Mouse (Mus musculus) c-Kit-positive CD71-positive TER-119-positive erythroid progenitor cells, embryonic 14.5 days (primary cell): Measurements from ENCODE around the gene Slc35c1.
"Not testable (repeated sequence)": the region's sequence is repeated elsewhere in the genome, so short reads cannot be mapped to it uniquely, and the experiment has no call there.

Experiments
- DNase-seq: peaks from one replicate; pipeline ENCODE4 v3.0.0-alpha.2; 2013; ENCODE audit warnings: low spot score

The Slc35c1 gene

DNA sequence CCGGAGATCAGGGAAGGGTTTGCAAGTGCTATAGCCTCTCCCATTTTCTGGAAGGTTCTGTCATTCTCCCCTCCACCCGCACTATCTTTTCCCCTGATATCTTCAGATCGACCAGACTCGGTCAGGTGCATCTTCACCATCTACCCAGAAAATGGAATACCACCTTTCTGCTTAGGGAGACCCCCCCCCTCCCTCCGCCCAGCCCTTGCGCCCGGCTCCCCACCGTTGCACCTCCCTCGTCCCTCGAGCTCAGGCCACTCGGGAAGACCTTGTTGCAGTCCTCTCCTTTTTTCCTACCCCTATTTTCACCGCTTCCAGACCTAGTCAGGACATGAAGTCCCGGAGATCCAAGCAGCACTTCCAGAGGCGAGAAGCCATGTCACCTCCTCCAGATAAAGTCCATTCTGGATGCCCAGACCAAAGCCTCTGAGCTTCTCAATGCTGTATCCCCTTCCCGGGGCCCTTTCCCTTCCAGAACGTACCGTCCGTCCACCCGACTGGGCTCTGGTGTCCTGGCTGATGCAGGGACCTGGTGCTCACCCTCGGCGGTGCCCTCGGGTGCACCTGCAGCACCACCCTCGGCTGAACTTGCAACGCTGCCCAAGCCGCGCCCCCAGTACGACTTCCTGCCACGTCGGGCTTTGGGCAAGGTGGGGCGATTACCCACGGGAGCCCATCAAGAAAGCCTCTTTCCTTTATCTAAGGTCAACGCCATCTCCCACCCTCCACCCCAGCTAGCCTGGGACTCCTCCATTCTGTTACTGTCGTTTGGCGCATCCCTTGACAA, at the start of gene Slc35c1:
Slc35c1 (minus strand) TSS at position 618 of the 787 bp plus-strand sequence.
- no peak for DNase-seq

DNA sequence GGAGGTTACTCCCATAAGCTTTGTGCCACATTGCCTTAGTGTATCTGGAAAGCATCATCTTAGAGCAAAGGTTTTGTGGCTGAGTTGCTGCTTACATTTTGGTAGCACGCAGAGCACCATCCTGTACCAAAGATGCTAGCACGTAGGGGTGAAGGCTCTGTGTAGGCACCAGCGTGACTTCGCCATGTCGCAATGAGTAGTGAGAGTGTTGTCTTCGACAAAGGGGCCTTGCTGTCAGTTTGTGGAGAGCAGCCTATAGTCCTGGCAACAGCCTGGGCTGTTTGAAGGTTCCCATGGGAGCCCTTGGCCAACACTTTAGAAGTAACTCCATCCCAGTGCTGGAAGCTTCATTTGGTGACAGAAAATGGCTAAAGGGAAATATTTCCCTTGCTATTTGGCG, 45.0 kb upstream of the Slc35c1 start:
- no peak for DNase-seq

DNA sequence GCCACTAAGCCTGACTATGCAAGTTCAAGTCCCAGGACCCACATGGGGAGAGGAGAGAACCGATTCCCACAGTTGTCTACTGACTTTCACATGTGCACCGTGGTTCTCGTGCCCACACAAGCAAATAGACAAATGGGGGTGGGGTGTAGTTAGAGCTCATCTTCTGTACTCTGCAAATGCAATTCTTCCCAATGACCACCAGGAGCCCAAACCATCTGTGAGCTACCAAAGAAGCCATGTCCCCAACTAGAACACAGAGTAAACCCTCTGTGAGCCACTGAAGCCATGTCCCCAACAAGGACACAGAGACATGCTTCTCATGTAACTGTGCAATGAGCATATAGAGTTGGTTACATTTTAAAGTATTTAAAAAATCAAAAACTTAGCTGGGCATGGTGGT, 43.1 kb upstream of the Slc35c1 start:
- no peak for DNase-seq

DNA sequence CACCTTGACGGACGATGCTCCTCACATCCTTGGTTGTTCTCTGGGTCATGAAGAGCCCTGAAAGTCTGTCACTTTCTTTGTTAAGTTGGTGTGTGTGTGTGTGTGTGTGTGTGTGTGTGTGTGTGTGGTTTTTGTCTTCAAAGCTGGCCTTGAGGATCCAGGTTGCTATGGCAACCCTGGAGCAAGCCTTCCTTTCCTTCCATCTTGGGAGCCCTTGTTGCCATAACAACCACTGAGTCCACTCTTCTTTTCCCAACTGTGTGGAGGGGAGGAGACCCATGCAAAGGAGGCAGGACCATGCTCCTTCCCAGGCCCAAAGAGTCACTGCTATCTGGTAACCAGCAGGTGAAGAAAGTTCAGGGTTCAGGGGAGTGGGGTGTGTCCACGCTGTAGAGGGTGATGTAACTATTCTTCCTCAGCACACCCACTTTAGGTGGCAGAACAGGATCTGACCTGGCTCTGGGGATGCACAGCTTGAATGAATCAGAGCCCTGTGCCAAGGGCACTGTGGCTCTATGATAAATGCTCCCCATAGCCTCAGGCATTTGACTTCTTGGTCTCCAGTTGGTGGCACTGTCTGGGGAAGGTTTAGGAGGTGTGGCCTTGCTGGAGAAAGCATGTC, 39.5 kb upstream of the Slc35c1 start:
- no peak for DNase-seq

DNA sequence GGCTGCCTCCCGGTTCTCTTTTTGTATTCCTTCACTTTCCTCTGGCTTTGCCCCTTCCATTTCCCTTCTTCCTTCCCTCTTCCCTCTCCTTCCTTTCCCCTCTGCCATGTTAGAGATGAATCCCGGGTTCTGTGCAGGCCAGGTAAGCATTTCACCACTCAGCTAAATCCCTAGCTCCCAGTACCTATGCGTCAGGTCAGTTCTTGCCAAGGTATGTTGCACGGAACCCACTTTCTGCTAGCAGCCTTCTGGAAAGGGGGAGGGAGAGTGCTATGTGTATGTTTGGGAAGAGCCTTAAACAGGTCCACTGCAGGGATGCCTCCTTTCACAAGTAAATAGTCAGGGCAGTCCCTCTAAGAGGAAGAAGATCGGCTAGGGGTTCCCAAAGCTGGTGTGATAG, 36.8 kb upstream of the Slc35c1 start:
- no peak for DNase-seq

DNA sequence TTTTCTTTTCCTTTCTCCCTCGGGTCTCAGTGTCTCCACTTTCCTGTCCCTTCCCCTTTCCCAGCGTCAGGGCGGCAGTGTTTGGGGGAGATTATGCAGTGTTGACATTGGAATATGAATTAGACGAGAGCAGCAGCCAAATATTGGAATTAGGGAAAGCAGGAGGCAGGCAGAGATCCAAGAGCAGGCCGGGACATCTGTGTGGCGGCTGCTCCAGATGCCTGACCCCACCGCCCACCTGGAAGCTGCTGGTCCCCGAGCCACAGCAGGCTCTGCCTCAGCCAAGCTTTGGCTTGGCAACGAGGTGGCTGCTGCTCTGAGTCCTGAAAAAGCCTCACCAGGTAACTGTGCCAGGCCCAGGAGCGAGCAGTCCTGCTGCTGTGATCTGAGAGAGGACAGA, 36.3 kb upstream of the Slc35c1 start:
- DNase-seq, result no peak

DNA sequence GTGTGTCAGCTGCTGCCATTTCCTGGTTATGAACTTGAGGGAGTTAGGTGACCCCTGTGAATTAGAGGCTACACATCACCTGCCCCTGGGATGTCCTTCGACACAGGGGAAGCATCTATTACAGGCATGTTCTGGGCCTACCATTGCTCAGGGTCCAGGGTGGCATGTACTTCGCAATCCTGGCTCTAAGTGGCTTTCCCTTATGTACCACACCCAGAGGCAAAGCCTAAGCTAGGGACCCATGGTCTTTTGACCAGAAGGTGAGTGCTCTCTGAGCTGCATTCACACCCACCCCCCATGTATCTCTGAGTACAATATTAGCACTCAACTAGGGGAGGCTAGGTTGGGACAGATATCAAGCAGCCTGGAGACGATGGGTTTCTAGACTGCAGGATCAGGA, 34.6 kb upstream of the Slc35c1 start:
- no peak for DNase-seq

DNA sequence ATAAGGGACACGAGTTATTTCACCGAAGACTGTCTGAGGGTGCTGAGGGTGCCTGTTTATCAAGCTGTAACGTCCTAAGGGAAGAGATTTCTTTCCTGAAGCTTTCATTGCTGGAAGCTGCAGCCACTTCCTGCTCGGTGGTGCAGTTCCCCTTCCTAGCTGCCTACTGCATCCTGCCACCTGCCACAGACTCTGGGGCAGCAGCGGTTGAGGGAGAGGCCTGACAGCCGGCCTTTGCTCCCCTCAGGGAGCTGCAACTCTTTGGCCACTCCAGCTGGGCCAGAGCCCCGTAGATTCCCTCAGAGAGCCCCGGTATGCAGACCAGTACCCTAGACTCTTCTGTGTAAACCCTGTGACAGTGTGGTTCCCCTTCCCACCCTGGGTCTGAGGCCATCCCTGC, 34.1 kb upstream of the Slc35c1 start:
- no peak for DNase-seq

DNA sequence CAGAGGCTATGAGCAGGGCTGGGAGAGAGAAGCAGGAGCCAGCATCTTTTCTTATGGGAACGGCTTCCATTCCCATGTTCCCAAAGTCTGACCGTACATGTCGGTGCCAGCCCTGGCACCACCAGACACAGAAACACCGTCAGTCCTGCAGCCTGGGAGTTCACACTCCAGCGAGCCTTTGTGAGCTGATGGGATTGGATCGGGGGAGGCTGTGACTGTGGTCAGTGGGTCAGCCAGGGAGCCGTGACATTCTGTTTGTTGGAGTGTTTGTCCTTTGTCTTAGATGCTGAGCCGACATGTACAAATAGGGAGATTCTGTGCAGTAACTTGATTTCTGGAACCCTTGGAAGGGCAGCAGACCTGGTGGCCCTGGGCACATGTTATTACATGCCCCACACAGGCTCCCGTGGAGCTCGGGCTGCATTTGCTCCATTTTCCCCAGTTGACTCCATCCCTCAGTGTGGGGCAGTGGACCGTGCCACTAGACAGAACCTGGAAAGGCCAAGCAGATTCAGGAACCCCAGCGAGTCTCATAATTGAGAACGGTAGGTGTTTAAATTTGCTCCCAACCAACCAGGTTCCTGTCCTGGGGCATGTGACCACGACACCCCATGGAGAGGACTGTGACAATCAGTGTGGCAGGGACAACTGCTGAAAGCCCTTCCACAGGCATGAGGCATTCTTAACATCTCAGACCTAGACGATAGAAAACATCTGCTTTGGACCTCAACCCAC, 33.5 kb upstream of the Slc35c1 start:
- no peak for DNase-seq

DNA sequence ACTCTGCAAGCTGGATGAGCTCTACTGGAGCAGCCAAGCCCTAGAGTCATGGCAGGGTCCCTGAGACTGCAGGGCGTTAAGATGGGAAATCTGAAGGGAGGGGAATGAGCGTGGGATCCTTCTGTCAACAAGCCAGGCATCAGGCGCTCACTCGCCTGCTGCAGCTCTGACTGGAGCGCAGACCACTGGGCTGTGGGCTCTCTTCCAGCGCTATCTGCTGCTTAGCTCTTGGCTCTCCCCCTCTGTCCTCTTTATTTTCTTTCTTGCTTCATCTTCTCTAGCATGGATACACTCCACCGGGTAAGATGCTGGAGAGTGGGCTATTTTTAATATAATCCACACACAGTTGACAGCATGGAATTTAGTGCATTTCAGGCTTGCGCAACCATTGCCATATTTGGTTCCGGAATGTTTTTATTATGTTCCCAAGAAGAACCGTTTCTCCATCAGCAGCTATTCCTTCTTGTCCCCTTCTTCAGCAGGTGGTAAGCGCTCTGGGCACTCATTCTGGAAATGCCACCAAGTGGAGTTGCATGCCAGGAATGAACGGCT, 31.7 kb upstream of the Slc35c1 start:
- no peak for DNase-seq

DNA sequence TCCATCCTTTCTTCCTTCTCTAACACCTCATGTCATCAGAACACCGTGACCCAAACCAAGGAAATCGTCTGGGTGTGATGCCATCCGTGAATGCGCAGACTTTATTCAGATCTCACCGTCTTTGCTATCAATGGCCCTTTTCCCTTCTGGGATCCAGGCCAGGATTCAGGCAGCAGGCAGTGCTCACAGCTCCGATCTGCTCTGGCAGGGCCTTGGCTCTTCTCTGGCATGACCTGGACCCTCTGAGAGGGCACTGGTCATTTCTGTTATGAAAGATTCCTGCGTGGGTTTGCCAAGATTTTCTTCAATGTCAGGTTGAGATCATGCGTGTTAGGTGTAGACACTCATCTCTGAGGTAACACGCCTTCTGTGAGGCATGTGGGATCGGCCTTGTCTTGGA, 30.2 kb upstream of the Slc35c1 start:
- no peak for DNase-seq

DNA sequence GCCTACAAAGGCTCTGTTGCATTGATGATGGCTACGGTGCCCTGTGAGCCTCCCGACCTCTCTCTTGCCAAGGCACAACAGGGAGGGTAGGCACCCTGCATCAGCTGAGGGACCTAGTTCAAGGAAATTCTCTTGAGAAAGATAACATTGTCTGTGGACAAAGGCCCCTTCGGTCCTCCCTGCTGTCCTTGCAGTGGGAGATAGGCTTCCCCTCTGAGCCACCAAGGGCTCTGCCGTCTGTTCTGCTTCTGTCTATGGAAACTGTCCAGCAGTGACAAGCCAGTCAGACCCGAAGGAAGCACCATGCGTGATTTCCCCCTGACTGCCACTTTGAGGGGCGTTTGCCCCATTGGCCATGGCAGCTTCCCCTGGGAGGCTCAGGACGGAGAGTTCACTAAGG, 27.5 kb upstream of the Slc35c1 start:
- no peak for DNase-seq

DNA sequence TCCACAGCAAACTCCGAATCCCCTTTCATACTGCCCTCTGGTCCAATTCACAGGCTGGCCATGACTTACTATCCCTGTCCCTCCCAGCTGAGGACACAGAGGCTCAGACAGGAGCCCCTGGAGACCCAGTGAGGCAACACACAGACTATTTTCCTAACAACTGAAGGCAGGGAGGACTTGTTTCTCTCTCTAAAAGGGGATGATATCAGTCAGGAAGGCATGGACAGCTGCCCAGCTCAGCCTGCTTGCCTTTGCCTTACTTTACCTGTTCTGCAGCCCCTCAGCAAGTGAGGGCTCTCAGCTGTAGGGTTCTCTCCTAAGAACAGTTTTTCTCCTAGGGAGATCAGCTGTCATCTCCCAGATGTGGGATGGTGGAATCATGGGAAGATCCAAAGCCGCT, 26.6 kb upstream of the Slc35c1 start:
- DNase-seq, result no peak

DNA sequence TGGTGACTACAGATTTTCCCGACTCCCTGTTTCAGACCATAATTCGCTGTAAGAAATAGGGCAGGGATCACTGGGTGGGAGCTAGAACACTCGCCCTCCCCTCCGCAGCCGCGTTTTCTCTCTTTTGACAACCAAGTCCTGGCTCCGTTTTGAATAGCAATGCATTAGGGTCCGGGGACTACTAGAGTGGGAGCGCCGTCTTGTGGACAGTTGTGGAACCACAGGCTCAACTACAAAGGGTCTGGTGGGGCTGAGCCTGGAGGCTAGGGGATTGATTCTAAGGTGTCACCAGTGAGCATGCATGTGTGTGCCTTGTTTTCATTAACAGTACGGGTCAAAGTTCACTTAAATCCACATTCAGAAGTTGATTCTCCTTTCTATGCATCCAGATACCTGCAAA, 26.1 kb upstream of the Slc35c1 start:
- DNase-seq, result peak; percentile 47

DNA sequence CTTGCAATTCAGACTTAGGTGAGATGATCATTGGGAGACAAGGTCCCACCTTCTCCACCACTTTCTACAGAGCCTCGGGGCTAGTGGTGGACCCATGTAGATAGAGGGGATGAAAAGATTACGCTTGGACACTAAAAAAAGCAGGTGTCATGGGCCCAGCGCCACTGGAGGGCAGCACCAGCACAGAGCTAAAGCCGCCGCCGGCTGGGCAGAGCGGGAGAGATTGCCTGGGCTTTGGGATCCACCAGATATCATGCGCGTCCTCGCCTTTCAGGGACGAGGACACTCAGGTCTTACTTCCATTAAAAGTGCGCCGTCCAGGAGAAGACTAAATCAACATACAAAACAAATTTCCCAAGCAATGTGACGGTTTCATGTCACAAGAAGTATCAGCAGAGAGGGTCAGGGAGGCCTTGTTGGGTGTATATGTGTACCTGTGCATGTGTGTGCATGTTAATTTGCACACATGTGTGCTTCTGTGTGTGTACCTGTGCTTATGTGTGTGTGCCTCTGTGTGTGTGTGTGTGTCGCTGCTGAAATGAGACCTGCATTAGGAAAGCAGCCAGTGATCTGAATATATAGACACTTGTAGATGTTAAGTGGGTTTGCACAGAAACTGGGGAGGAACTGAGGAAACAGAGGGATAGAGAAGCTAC, 25.4 kb upstream of the Slc35c1 start:
- DNase-seq, result peak; percentile 22

DNA sequence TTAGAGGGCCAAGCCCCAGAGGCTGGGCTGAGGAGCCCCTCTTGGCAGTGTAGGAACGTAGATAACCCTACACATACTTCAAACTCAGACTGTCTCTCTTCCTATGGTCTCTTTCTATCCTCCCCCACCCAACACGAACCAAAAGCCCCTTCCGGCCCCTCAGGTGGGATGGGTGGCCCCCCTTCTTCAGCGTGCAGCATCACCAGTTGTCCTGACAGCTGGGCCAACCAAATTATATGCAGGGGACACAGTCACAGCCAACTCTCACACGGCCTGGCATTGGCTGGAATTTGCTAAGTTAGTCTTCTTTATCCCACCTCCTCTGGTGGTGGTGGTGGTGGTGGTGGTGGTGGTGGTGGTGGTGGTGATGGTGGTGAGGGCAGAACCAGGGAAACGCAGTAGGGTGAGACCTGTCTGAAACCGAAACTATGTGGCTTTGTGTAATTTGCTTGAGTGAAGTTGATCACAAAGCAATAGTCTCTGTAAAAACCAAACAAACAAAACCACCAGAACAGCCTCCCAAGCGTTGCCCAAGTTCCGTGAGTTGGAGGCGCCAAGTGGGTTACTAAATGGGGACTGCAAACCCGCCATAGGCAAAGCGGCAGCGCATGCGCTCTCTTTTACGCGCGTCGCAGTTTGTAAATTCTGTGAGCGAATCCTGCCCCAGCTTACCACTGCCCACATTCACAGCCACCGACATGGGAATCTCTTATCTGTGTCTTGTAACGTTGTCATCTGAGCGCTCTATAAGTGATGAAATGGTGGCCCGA, 24.1 kb upstream of the Slc35c1 start:
- DNase-seq, result no peak

DNA sequence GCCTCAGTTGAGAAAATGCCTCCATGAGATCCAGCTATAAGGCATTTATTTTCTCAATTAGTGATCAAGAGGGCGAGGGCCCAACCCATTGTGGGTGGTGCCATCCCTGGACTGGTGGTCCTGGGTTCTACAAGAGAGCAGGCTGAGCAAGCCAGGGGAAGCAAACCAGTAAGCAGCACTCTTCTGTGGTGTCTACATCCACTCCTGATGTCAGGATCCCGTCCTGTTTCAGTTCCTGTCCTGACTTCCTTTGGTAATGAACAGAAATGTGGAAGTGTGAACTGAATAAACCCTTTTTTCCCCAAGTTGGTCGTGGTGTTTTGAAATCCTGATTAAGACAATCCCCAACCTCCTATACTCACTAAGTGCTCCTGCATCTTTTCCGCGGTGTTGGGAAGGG, 23.2 kb upstream of the Slc35c1 start:
- DNase-seq, result no peak

DNA sequence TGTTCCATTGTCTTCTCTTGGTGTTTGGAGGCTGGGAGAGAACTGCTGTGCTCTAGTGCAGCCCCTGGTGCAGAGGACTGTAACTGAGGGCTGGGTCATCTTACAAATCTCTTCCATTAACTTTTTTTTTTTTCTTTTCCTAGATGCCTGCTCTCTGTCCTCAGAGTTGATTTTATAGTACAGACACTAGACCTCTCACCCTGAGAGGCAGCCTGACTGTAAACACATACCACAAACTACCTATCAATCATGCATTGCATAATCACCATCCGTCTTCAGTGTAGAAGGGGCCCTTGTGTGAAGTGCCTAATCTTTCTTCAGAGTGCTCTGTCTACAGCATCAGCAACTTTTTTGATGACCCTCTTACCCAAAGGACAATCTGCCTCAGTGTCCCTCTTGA, 22.2 kb upstream of the Slc35c1 start:
- DNase-seq, result no peak

DNA sequence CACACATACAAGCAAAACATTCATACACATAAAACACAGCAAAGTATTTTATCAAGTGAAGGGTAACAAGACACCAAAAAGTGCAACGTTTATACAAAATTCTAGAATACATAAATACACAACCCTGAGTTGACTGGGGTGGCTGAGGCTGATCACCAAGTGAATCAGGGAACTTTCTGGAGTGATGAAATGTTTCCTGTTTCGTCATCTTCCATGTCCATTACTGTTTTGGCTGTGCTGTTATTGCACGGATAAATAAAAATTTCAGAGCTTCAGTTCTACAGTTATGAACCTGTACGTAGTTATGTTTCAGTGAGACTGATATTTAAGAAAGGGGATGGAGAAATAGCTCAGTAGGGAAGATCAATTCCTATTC, 18.0 kb upstream of the Slc35c1 start:
- DNase-seq, result no peak

DNA sequence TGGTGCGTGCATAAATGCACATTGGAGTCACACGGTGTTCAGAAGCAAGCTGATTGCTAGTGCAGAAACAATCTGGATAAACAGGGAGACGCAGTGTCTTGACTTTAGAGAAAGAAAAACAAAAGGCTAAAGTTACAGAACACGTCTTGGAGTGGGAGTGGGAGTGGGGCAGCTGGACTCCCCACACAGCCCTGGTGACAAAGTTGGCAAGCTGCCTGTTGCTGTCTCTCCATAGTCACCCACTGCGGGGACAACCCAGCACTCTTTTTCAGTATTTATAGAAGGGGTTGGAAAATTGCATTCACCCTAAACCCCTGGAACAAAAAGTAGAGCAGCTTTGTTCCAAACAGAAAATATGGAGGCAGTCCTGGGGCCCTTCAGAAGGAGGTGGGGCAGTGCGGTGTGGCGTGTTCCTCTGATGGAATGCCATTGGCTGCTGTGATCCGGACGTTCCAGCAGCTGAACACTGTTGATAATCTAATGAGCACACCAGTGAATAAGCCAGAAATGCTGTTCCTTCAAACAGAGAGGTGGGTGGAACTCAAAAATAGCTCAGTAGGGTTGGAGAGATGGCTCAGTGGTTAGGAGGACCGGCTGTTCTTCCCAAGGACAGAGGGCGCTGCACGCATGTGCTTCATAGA, 17.5 kb upstream of the Slc35c1 start:
- DNase-seq, result no peak

DNA sequence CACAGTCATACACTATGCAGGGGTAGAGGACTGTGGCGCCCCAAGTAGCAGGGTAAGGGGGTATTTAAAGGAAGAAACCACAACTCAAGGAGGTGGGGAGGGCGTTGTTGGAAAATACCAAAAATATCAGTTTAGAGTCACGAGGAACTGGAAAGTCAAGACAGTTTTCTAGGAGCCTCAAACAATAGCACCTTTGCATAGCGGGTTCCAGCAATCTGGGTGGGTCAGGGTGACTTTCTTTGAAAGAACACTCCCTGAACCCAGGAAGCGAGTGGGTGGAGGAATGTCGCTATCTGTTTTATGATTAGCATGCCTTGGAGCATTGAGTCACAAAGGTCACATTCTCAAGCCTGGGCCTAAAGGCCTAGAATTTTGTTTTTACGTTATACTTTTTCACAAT, 16.2 kb upstream of the Slc35c1 start:
- DNase-seq, result not testable (repeated sequence)
